Mouse (Mus musculus): ENCODE measurements around the gene Gigyf2. TPM values are rescaled to one million over a fixed set of nuclear protein-coding genes. Genes with fewer than 3 reads are reported as not detected.

Gene Gigyf2
- polyA plus RNA-seq (2015; fragmentation: Nextera tagmentation; extraction: Ambion mirVana), result 44.7 and 50.5 TPM in 2 replicates

GRCm38 (mm10) chr1:87326742-87327163, at the start of gene Gigyf2:
Gigyf2 (plus strand) TSS chr1:87326998.

GRCm38 (mm10) chr1:87394594-87394993, 67.8 kb downstream of the Gigyf2 start, which contains the start of gene Kcnj13:
Kcnj13 (minus strand) TSS chr1:87394729.

DNA sequence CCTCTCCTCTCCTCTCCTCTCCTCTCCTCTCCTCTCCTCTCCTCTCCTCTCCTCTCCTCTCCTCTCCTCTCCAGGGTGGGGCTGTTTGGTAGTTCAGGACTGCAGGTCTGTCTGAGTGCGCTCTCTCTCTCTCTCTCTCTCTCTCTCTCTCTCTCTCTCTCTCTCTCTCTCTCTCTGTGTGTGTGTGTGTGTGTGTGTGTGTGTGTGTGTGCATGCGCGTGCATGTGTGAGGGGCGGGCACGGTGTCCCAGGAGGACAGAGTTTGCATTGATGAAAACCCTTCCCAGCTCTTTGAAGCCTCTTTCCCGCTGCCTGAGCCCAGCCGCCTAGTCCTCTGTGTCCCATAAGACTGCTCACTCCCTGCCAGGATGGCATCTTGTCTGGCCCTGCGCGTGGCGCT, 143.2 kb downstream of the Gigyf2 start, which contains the start of gene Snorc:
TSS of gene Snorc (plus strand) at position 301 of the 400 bp plus-strand sequence.

Other genes starting within 250 kb of the Gigyf2 start
- not detected in 2 replicates for gene Alppl2, start 237.1 kb upstream of the Gigyf2 start, polyA plus RNA-seq (2015; fragmentation: Nextera tagmentation; extraction: Ambion mirVana)
- gene Alpi, start 225.4 kb upstream of the Gigyf2 start, polyA plus RNA-seq (2015; fragmentation: Nextera tagmentation; extraction: Ambion mirVana), result 0.15 TPM in 1 of 2 replicates, not detected in the other
- 0.14 TPM in 1 of 2 replicates, not detected in the other for gene Akp3, start 202.0 kb upstream of the Gigyf2 start, polyA plus RNA-seq (2015; fragmentation: Nextera tagmentation; extraction: Ambion mirVana)
- 83.4 and 84.8 TPM in 2 replicates for gene Ecel1, start 170.5 kb upstream of the Gigyf2 start, polyA plus RNA-seq (2015; fragmentation: Nextera tagmentation; extraction: Ambion mirVana)
- 3.2 and 4.3 TPM in 2 replicates for gene Prss56, start 143.7 kb upstream of the Gigyf2 start, polyA plus RNA-seq (2015; fragmentation: Nextera tagmentation; extraction: Ambion mirVana)
- not detected in 2 replicates for gene Chrnd, start 136.4 kb upstream of the Gigyf2 start, polyA plus RNA-seq (2015; fragmentation: Nextera tagmentation; extraction: Ambion mirVana)
- not detected in 2 replicates for gene Chrng, start 122.3 kb upstream of the Gigyf2 start, polyA plus RNA-seq (2015; fragmentation: Nextera tagmentation; extraction: Ambion mirVana)
- 84.6 and 85.2 TPM in 2 replicates for gene Eif4e2, start 113.1 kb upstream of the Gigyf2 start, polyA plus RNA-seq (2015; fragmentation: Nextera tagmentation; extraction: Ambion mirVana)
- gene Efhd1, start 62.6 kb upstream of the Gigyf2 start, polyA plus RNA-seq (2015; fragmentation: Nextera tagmentation; extraction: Ambion mirVana), result 4.9 and 5.0 TPM in 2 replicates
- gene Kcnj13, start 67.7 kb downstream of the Gigyf2 start, polyA plus RNA-seq (2015; fragmentation: Nextera tagmentation; extraction: Ambion mirVana), result 4.1 and 7.9 TPM in 2 replicates
- gene Snorc, start 143.3 kb downstream of the Gigyf2 start, polyA plus RNA-seq (2015; fragmentation: Nextera tagmentation; extraction: Ambion mirVana), result 2.2 and 2.8 TPM in 2 replicates
- 1.8 and 2.0 TPM in 2 replicates for gene Neu2, start 182.9 kb downstream of the Gigyf2 start, polyA plus RNA-seq (2015; fragmentation: Nextera tagmentation; extraction: Ambion mirVana)
- 64.2 and 72.5 TPM in 2 replicates for gene Ngef, start 246.9 kb downstream of the Gigyf2 start, polyA plus RNA-seq (2015; fragmentation: Nextera tagmentation; extraction: Ambion mirVana)